Mouse (Mus musculus) E14TG2a.4 (cell line): Measurements from ENCODE around the gene Gpr84.
A peak's percentile ranks its signal among the peaks of the same experiment; 100 is the strongest.

Source experiments
- H3K27me3 ChIP-seq: 2 replicates; pipeline ENCODE4 v1.6.1; 2014; ENCODE audit warnings: low read length, control low read depth; ENCODE audit not compliant: insufficient read depth
- H3K36me3 ChIP-seq: 2 replicates; pipeline ENCODE4 v1.6.1; 2014; ENCODE audit warnings: low read length, control low read depth; ENCODE audit not compliant: insufficient read depth
- H3K4me1 ChIP-seq: replicated peaks from 2 replicates; pipeline ENCODE4 v1.6.1; 2014; ENCODE audit warnings: low read depth, low read length, control low read depth
- H3K4me3 ChIP-seq: replicated peaks from 2 replicates; pipeline ENCODE4 v1.5.1; 2014; ENCODE audit warnings: mild to moderate bottlenecking, low read length
- H3K9me3 ChIP-seq: 2 replicates; pipeline ENCODE4 v1.6.1; 2014; ENCODE audit warnings: low read length, control low read depth
- CTCF ChIP-seq: conservative IDR thresholded peaks from 2 replicates; pipeline ENCODE4 v1.5.1; 2014; ENCODE audit warnings: low read length
- NANOG ChIP-seq: IDR thresholded peaks from 2 replicates; pipeline ENCODE4 v1.6.1; 2014; ENCODE audit warnings: borderline replicate concordance, low read length, mixed read lengths
- POU5F1 ChIP-seq: IDR thresholded peaks from 2 replicates; pipeline ENCODE4 v1.6.1; 2014; ENCODE audit warnings: low read length, borderline replicate concordance

The Gpr84 gene

DNA sequence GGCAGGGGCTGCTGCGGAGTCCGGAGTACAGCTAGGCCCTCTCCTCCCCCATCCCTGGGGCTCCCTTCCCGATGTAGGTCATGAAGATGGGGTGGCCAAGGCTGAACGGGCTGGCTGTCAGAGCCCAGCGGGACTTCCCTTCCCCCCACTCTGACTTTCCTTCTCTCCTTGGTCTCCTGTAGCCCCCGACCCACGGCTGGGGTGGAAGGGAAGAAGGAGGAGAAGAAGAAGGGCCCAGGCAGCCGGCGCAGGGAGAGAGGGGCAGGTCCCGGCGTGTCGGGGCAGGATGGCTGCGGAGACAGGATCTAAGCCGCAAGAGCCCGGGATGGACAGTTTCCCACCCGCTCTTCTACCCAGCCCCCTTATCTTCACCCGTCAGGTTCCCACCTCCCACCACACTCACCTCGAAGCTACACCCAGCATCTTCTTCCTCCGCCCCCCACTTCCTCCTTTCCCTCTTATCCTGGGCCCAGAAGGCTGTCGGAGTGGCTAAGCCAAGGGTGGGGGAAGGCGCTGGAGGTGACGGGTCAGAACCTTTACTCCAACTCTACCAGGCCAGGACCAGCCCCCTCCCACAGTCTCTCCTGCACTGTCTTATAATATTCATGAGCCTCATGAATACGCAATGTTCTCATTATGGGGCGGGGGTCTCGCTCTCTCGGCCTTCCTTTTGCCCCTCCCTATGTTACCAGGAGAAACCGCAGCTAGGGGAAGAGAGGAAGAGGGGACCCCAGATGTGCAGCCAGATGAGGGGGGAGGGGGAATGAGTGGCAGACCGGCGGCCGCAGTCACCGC is 29.0 kb upstream of the Gpr84 start:
- peak overlapping the region; percentile 87 for H3K4me3 ChIP-seq
- no peaks in the 10 kb centered on the region for H3K9me3 ChIP-seq
- peaks cover 31% of the 10 kb centered on the region for H3K27me3 ChIP-seq
- peaks cover 97% of the 10 kb centered on the region for H3K4me1 ChIP-seq
- peaks cover 11% of the 10 kb centered on the region for H3K36me3 ChIP-seq
- no peak for TF ChIP-seq POU5F1
- no peak for TF ChIP-seq CTCF
- no peak for TF ChIP-seq NANOG

DNA sequence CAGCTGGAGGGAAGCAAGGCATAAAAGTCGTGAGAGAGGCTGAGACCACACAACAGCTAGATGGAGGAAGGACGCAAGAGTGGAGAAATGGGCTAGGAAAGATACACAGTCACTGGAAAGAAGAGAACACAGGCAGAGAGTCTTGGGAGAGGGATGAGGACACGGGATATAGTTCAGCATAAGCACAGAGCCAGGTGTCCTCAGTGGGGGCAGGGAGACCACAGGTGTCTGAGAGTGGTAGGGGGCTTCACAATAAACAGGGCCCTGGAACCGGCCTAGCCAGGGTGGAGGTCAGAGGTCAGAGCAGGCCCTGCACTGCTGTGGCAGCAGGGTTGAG is 28.4 kb upstream of the Gpr84 start:
- H3K4me1 ChIP-seq = peaks cover 97% of the 10 kb centered on the region
- H3K27me3 ChIP-seq = peaks cover 31% of the 10 kb centered on the region
- H3K9me3 ChIP-seq = no peaks in the 10 kb centered on the region
- peak overlapping the region; percentile 87 for H3K4me3 ChIP-seq
- TF ChIP-seq NANOG = no peak
- no peak for TF ChIP-seq POU5F1
- TF ChIP-seq CTCF = no peak
- H3K36me3 ChIP-seq = peaks cover 5% of the 10 kb centered on the region

DNA sequence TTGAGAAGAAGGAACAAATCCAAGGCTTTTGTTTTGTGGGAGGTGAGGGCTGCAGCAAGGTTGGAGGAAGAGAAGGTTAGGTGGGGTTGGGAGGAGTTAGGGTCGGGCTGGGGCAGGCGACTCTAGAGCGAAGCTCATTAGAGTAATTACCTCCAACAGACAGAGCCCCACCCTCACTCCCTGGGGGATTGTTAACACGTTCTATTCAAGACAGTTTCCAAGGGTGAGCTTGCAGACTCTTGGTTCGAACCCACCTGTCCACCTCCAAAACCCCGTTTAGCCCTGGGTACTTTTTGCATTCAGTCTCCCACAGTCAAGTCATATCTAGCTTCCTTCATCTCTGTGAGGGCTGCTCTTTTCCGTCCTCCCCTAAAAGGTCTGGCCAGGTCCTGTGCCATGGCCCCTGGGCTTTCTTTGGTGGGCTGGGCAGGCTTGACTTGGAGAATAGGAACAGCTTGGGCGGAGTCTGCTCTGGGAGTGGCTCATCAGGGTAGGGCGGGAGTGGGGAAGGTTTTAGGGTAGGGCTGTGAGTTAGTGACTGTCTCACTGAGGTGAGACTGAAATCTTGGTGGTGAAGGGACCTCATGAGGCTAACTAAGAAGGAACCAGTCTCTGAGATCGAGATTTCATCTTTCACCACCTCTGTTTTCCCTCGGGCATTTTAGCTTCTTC is 26.7 kb upstream of the Gpr84 start:
- Histone ChIP-seq H3K27me3 (peaks cover 31% of the 10 kb centered on the region), H3K4me1 (peaks cover 97% of the 10 kb centered on the region), H3K4me3 (peak overlapping the region; percentile 87), H3K36me3 (no peaks in the 10 kb centered on the region), H3K9me3 (no peaks in the 10 kb centered on the region)
- TF ChIP-seq POU5F1 (no peak), CTCF (no peak), NANOG (no peak)

DNA sequence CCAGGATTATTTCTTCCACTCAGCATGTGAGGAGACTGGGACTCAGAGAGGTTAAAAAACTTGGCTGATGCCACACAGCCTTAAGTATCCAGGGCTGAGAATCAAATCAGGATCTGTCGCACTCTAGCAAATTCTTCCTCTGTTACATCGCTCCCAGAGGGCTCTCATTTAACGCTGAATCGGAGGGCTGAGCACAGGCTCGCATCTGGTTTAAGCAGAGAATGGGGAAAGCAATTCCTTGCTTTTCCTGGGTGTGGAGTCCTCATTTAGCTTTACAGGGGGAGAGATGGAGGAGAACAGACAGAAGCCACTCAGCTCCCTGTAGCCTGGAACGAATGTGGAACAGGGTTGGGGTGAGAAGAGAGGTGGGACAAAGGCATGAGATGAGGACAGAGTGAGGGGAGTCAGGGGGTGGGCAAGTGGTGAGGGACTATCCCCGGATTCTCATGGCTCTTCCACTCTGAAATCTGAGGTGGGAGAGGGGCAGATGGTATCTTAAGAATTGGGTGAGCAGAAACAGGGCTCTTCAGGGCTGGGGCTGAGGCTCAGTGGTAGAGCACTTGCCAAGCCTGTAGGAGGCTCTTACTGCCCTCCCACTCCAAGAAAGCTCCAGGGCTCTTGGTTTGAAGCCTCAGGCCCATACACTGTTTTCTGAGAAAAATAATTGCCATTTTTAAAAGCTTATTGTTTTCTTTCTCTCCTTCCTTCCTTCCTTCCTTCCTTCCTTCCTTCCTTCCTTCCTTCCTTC is 25.2 kb upstream of the Gpr84 start:
- Histone ChIP-seq H3K9me3 (no peaks in the 10 kb centered on the region), H3K36me3 (0 out of 2 replicates have a peak, but pooled peaks cover 4% of the 10 kb centered on the region), H3K4me3 (0 out of 2 replicates have a peak overlapping the region, but pooled peaks have one; percentile 41), H3K27me3 (peaks cover 24% of the 10 kb centered on the region), H3K4me1 (peaks cover 90% of the 10 kb centered on the region)
- TF ChIP-seq POU5F1 (no peak), CTCF (no peak), NANOG (no peak)

DNA sequence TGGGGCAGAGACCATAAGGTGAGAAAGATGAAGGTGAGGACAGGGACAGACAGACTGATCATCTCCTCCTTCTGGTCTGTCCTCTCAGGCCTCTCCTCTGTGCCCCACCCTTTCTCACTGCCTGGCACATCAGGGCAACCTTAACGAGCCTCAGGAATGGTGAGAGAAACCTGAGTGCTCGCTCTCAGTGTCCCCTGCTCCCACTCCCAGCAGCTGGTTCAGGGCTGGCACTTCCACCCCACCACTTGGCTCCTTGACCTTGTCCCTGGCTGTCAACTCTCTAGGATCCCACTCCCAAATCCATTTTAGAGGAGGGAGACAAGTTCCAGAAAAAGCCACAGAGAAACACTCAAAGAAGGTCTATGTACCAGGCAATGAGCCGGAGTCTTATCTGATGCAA is 24.6 kb upstream of the Gpr84 start:
- Histone ChIP-seq H3K4me3 (no peak overlapping the region), H3K27me3 (peaks cover 20% of the 10 kb centered on the region), H3K9me3 (no peaks in the 10 kb centered on the region), H3K36me3 (0 out of 2 replicates have a peak, but pooled peaks cover 4% of the 10 kb centered on the region), H3K4me1 (peaks cover 84% of the 10 kb centered on the region)
- TF ChIP-seq CTCF = no peak
- no peak for TF ChIP-seq NANOG
- no peak for TF ChIP-seq POU5F1

DNA sequence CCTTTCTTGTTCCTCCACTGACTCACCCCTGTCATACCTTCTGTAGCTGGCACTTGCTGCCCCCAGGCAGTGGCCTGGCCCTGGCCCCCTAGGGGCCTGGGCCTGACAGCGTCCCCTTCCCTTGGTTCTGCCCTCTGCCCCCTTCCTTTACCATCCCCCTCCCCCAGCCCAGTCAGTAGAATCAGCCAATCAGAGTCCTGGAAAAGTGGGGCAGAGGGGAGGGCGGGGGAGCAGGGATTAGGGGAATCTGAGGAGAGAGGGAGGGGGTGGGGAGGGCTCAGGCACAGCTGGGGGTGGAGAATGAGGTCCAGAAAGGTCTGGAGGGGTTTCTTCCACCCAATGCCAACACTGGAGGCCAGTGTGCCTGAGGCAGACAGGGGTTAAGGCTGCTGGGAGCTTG is 23.8 kb upstream of the Gpr84 start:
- Histone ChIP-seq H3K27me3 (peaks cover 17% of the 10 kb centered on the region), H3K9me3 (no peaks in the 10 kb centered on the region), H3K4me3 (0 out of 2 replicates have a peak overlapping the region, but pooled peaks have one; percentile 6), H3K4me1 (peaks cover 78% of the 10 kb centered on the region), H3K36me3 (0 out of 2 replicates have a peak, but pooled peaks cover 4% of the 10 kb centered on the region)
- TF ChIP-seq CTCF (no peak), POU5F1 (no peak), NANOG (no peak)

DNA sequence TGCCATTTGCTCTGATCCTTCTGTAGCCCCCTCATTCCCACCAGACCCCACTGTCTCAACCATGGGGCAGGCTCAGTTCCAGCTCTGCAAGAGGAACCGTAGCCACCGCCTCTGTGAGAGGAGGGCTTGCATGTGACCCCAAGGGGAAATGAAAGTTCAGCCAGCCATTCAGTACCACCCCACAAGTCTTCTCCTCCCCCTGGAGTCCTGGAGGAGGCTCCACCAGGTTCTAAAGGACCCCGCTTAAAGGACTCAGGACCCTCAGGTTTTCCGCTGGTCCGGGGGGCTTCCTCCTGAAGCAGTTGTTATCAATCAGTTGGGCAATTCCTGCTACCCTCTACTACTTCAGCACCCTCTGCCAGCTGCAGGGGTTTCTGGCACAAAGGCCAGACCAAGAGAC is 23.3 kb upstream of the Gpr84 start:
- Histone ChIP-seq H3K36me3 (0 out of 2 replicates have a peak, but pooled peaks cover 4% of the 10 kb centered on the region), H3K27me3 (peaks cover 12% of the 10 kb centered on the region), H3K4me1 (peaks cover 74% of the 10 kb centered on the region), H3K9me3 (no peaks in the 10 kb centered on the region), H3K4me3 (peak overlapping the region; percentile 27; the same call in 1 of the 2 replicates)
- no peak for TF ChIP-seq CTCF
- no peak for TF ChIP-seq NANOG
- TF ChIP-seq POU5F1 = no peak
